Mouse (Mus musculus) lung, adult 18-20 months (tissue): ENCODE data around the gene Prpf40a.
A peak's percentile ranks its signal among the peaks of the same experiment; 100 is the strongest.

Experiments used
- DNase-seq, 2 experiments: peaks; one replicate each; pipeline ENCODE4 v3.0.0; 2022; ENCODE audit warnings: mixed read lengths in 2 of 2

The Prpf40a gene

DNA sequence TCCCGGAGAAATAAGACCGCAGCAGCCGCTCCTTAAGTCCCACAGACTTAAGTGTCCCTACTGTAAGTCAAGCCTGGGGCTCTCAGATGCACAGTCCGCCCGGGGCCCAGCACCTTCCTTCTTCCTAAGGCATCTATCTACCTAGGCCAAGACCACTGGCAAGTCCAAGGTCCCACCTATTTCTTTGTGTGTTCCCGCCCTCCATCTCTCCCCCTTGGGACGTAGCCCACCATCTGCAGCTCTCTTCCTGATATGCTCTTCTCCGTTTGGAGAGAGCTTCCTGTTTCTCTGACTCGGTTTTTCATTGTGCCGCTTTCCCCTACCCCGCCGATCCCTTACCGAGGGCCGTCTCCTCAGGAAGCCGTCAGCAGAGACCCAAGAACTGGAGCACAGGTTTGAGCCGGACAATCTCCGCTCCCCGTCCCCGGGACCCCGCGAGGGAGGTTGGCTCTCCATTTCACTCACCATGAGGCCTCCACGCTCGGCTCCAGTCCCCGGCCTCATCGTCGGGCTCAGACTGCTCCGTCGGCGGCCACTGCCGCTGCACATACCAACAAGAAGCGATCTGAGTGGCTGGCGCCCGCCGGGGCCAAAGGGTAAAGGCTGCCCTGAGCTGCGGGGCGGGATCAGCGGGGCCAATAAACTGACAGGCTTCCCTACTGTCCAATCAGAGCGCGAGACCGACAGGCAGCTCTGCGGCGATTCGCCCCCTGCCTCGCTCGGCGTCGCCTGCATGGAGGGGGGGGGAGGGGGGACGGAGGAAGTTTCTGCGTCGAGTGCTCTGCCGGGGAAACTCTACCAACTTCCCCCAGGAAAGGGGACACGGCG lies at the start of gene Prpf40a:
TSS of gene Prpf40a (minus strand) at position 601 of the 828 bp plus-strand sequence.
- peak; percentile 99 for DNase-seq

DNA sequence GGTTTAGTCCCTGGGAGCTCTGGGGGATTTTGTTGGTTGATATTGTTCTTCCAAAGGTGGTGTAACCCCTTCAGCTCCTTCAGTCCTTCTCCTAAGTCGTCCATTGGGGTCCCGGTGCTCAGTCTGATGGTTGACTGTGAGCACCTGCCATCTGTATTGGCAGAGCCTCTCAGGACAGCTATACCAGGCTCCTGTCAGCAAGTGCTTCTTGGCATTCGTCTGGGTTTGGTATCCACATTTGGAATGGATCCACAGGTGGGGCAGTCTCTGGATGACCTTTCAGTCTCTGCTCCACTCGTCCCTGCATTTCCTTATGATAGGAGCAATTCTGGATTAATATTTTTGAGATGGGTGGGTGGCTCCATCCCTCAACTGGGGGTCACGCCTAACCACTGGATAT lies 31.2 kb upstream of the Prpf40a start:
- no peak for DNase-seq

DNA sequence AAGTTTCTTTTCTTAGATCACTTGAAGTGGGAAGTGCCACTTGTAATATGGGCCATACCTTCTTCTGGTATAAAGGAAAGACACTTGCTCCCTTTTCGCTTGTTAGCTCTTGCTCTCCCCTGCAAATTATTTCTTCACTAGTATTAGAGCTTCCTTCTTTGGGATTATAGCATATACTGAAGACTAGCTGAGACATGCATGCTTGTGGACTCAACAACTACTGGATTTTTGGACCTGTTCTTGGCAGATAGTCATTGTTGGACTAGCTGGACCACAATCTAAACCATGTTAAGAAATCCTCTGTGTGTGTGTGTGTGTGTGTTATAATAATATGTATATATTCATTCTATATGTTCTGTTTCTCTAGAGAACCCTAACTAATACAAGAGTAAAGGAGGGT lies 22.4 kb upstream of the Prpf40a start:
- no peak for DNase-seq

DNA sequence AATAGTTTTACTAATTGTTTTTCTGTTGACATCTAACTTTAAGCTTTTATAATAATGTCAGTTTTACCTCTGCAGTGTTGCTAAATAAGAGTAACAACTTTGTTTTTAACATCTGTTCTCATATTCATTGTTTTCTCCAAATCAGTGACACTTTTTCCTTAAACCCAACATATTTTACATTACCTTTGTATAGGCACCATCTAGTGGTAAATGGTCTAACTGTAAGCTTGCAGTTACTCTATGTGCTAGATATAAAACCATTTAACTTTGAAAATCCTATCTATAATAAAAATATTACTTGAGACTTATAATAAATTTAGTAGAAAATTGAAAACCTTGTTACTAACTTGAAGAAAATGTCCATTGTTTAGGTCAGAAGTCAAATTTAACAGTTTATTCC lies 15.7 kb upstream of the Prpf40a start:
- DNase-seq = no peak

GRCm38 (mm10) chr2:53204373-53205274 lies 13.5 kb upstream of the Prpf40a start:
- no peak for DNase-seq

DNA sequence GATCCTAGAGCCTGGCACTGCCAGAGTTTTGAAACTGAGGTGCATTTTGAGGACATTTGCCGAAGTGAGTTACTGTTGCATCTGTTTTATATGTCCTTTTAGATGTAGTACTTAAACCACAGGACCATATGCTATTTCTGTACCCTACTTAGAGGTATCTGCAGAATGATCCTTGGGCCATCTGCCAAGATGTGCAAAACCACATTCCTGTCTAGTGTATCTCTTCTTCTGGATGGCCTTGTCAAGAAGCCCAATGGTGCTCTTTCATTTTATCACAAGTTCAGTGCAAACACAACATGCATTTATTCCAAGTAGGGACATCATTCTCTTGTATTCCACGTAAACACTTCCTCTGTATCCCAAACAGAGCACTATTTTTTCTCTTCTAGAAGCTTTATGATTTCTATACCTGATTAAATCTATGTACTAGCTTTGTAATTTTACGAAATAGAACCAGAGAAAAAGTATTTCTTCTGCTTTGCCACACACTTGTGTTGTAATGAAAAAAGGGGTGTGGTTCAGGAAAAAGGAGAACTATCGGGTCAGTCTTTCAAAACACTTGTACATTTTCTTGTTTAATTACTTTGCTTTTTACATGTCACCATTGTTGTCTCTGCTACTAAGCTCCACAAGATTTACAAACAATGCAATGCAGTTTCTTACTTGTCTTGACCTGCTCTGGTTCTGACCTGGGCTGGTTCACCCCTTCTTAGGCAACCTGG lies 9.2 kb upstream of the Prpf40a start:
- DNase-seq = no peak

DNA sequence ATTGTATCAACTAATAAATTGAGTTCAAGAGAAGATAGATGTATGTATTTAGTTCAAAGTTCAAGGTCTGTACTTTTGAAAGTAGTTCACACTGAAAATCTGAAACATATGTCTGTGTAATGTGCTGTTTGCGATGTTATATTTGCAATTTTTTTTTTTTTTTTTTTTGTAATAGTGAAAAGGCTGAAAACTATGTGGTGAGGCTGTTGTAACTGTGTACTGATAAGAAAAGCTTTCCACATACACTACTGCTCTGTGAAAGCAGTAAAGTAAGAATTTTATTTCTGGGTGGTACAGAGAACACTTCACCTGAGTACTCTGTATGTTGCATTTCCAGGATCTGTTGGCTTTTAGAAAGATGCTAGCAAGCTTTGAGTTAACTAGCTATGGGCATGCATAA lies 8.1 kb upstream of the Prpf40a start:
- DNase-seq = no peak

- DNase-seq = no peak
These were observed 5.3 kb upstream of the Prpf40a start for GRCm38 (mm10) chr2:53196431-53196830.

- no peak for DNase-seq
These were observed 1.3 kb upstream of the Prpf40a start for GRCm38 (mm10) chr2:53192386-53192785.

GRCm38 (mm10) chr2:53191523-53192220 lies 588 bp upstream of the Prpf40a start, which contains the start of gene Arl6ip6:
Arl6ip6 (plus strand) TSS chr2:53191726.
- peak; percentile 98 for DNase-seq

DNA sequence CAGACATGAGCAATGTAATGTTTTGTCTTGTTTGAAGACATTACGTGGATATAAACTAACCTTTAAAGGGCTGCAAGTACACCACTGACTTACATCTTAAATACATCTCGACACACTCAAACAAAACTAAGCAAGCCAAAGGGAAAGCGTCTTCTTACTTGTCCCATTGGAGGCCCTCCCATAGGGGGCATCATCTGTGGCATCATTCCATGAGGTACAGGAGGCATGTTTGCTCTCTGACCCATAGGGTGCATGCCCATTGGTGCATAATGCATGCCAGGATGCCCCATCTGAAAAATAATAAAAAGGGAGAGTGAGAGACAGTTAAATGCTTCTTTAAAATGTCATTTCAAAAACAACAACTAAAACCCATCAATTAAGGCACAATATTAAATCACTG lies 1.3 kb downstream of the Prpf40a start:
- no peak for DNase-seq

- DNase-seq = no peak
These were observed 11.2 kb downstream of the Prpf40a start for GRCm38 (mm10) chr2:53179876-53180275.

- DNase-seq = no peak
These were observed 12.1 kb downstream of the Prpf40a start for GRCm38 (mm10) chr2:53178966-53179365.

DNA sequence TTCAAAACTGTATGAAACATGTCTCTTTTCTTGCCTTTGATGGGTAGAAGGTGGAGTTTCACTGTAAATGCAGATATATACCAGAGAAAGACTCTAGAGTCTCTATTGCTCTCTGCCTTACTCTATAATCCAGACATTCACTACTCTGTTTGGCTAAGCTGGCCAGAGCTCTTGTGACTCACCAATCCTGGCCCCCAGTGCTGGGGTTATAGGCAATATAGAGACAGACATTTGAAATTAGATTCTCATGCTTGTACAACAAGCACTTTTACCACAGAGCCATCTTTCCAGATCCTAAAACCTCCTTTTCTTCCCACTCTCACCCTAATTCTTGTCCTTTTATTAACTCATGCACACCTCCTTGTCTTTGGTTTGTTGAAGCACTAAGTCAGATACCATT lies 17.1 kb downstream of the Prpf40a start:
- DNase-seq = no peak

GRCm38 (mm10) chr2:53146852-53147251 lies 44.2 kb downstream of the Prpf40a start:
- no peak for DNase-seq

- no peak for DNase-seq
These were observed 59.5 kb downstream of the Prpf40a start for GRCm38 (mm10) chr2:53131567-53131966.

GRCm38 (mm10) chr2:53129070-53129469 lies 62.0 kb downstream of the Prpf40a start:
- no peak for DNase-seq

GRCm38 (mm10) chr2:53125998-53126397 lies 65.1 kb downstream of the Prpf40a start:
- no peak for DNase-seq

DNA sequence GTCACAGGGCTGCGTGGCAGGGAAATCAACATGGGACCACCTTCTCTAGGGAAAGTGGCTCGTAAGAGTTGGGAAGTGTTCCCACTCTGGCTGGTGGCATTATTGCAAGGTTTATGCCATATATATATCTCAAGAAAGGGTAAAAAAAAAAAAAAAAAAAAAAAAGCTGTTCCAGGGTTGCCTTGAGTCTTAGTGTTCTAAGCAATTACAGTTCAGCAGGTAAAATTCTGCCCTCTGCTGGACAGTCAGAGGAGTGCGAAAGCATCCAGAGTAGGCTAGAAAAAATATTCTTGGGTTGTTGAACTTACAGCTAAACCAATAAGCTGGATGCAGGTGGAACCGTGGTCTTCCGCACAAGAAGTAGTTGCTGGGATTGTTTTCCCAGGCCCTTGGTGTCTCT lies 69.3 kb downstream of the Prpf40a start:
- DNase-seq = peak; percentile 8 to 21

- no peak for DNase-seq
These were observed 82.5 kb downstream of the Prpf40a start for GRCm38 (mm10) chr2:53108547-53108946.

DNA sequence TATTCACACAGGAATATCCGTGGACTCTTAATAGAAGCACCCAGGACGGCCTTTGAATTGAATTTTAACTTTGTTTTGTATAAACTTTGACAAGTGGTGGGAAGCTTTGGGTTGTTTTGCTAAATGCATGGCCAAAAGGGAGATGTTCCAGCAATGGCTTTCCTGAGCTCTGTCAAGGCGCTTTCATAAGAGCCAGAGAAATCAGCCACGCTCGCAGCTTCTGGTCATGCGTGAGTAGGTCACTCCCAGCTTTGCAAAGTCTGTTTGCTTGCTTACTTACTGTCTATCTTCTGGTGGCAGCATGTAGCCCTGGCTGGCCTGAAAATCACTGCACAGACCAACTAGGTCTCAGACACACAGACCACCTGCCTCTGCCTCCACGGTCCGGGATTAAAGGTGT lies 84.6 kb downstream of the Prpf40a start:
- DNase-seq = no peak

GRCm38 (mm10) chr2:53106056-53106455 lies 85.0 kb downstream of the Prpf40a start:
- DNase-seq = no peak
